Mouse (Mus musculus) induced T-regulatory cell, adult 2 months (primary cell): ENCODE measurements around the gene Olfr1315-ps1.

Source experiments
- DNase-seq: peaks from one replicate; pipeline ENCODE4 v3.0.0-alpha.2; 2012; ENCODE audit warnings: low read depth

The Olfr1315-ps1 gene

GRCm38 (mm10) chr2:112115340-112115739, at the start of gene Olfr1315-ps1:
Gene Olfr1315-ps1, minus strand, starts transcription at chr2:112115440.
- DNase-seq, result no peak

GRCm38 (mm10) chr2:112153898-112154297, 38.7 kb upstream of the Olfr1315-ps1 start, which contains the start of gene Olfr1318:
Gene Olfr1318, plus strand, starts transcription at chr2:112154198.
- no peak for DNase-seq

GRCm38 (mm10) chr2:112140029-112140428, 24.8 kb upstream of the Olfr1315-ps1 start, which contains the start of gene Olfr1317:
Gene Olfr1317, plus strand, starts transcription at chr2:112140329.
- DNase-seq, result no peak

GRCm38 (mm10) chr2:112134877-112135276, 19.6 kb upstream of the Olfr1315-ps1 start, which contains the start of gene Olfr1316:
Gene Olfr1316, minus strand, starts transcription at chr2:112134977.
- DNase-seq, result no peak

GRCm38 (mm10) chr2:112096681-112097080, 18.6 kb downstream of the Olfr1315-ps1 start, which contains the start of gene Olfr1314:
Gene Olfr1314, minus strand, starts transcription at chr2:112096781.
- no peak for DNase-seq

- no peak for DNase-seq
These were observed 37.5 kb downstream of the Olfr1315-ps1 start, which contains the start of gene Olfr1313 for GRCm38 (mm10) chr2:112077743-112078142. Gene Olfr1313, minus strand, starts transcription at chr2:112077843.
